ENCODE assay signal across 8 mouse cellular contexts in genomic region chr9:121276745-121277117, GRCm38 (mm10). TPM values are rescaled to one million over a fixed set of nuclear protein-coding genes. Genes with fewer than 3 reads are reported as not detected.
DNase-seq lines count a peak whose midpoint lies in the region; ATAC-seq and TF ChIP-seq lines count a peak whose summit lies in the region.

No protein-coding gene starts in this region.

- peak overlapping the region; percentile 77 for H3K4me3 ChIP-seq in kidney, embryonic 14.5 days (ENCODE audit: low read length)
- H3K4me3 ChIP-seq in bone marrow macrophage, adult 2 months (ENCODE audit: insufficient read depth, low read length): peak overlapping the region; percentile 90
- H3K4me3 ChIP-seq in hindbrain, embryonic 13.5 days: peak overlapping the region; percentile 65
- H3K4me3 ChIP-seq in midbrain, embryonic 14.5 days (replicated peaks; ENCODE audit: low read depth, low read length): peak overlapping the region; percentile 64

- DNase-seq in kidney, adult 8-10 months: no peak
- DNase-seq in midbrain, embryonic 14.5 days: no peak
- DNase-seq in left cerebral cortex, postnatal 36 days (ENCODE audit: low spot score in 2 of 2): no peak
- DNase-seq in ovary, postnatal 14 days (ENCODE audit: low spot score): no peak
- no peak for DNase-seq in gastrocnemius, adult 8-10 months (ENCODE audit: low spot score in 2 of 2)

- H3K36me3 ChIP-seq in kidney, embryonic 14.5 days (ENCODE audit: control insufficient read depth, insufficient read depth, low read length): no peaks in the 10 kb centered on the region
- no peaks in the 10 kb centered on the region for H3K36me3 ChIP-seq in hindbrain, embryonic 13.5 days
- H3K36me3 ChIP-seq in midbrain, embryonic 14.5 days (ENCODE audit: control insufficient read depth, insufficient read depth, low read length): no peaks in the 10 kb centered on the region

- 16% methylated on average over 15 of the region's 15 CpGs for WGBS in kidney, embryonic 14.5 days
- 19% methylated on average over 15 of the region's 15 CpGs for WGBS in hindbrain, embryonic 13.5 days
- WGBS in midbrain, embryonic 14.5 days: 17% methylated on average over 15 of the region's 15 CpGs

- H3K27me3 ChIP-seq in kidney, embryonic 14.5 days (ENCODE audit: control insufficient read depth, insufficient read depth, low read length): no peaks in the 10 kb centered on the region
- no peaks in the 10 kb centered on the region for H3K27me3 ChIP-seq in hindbrain, embryonic 13.5 days
- no peaks in the 10 kb centered on the region for H3K27me3 ChIP-seq in midbrain, embryonic 14.5 days (ENCODE audit: control insufficient read depth, insufficient read depth, low read length)

- 0 out of 2 replicates have a peak, but pooled peaks cover 2% of the 10 kb centered on the region for H3K9me3 ChIP-seq in kidney, embryonic 14.5 days (ENCODE audit: control insufficient read depth, low read length)
- no peaks in the 10 kb centered on the region for H3K9me3 ChIP-seq in hindbrain, embryonic 13.5 days
- no peaks in the 10 kb centered on the region for H3K9me3 ChIP-seq in midbrain, embryonic 14.5 days (ENCODE audit: control insufficient read depth, low read length)

- H3K4me2 ChIP-seq in kidney, embryonic 14.5 days (replicated peaks; ENCODE audit: low read depth, low read length): peak overlapping the region; percentile 82
- H3K4me2 ChIP-seq in hindbrain, embryonic 13.5 days: peak overlapping the region; percentile 83
- peak overlapping the region; percentile 87 for H3K4me2 ChIP-seq in midbrain, embryonic 14.5 days (ENCODE audit: low read length)

- H3K27ac ChIP-seq in kidney, embryonic 14.5 days (ENCODE audit: low read depth, low read length): no peak overlapping the region
- H3K27ac ChIP-seq in bone marrow macrophage, adult 2 months (ENCODE audit: insufficient read depth, low read depth, low read length): no peak overlapping the region
- peak overlapping the region; percentile 87; the same call in 1 of the 2 replicates for H3K27ac ChIP-seq in hindbrain, embryonic 13.5 days
- H3K27ac ChIP-seq in midbrain, embryonic 14.5 days (replicated peaks; ENCODE audit: low read depth, low read length): peak overlapping the region; percentile 85; the same call in 1 of the 2 replicates

- intact Hi-C loops in left cerebral cortex, postnatal 36 days (cut with DNase I): no loop called here

- ATAC-seq in kidney, embryonic 14.5 days (ENCODE audit: low FRiP score, low TSS enrichment): no peak
- ATAC-seq in hindbrain, embryonic 13.5 days (ENCODE audit: low FRiP score): no peak
- ATAC-seq in midbrain, embryonic 14.5 days (ENCODE audit: low FRiP score, low TSS enrichment): no peak

- H3K4me1 ChIP-seq in kidney, embryonic 14.5 days (ENCODE audit: control insufficient read depth, insufficient read depth, low read length): peaks cover 6% of the 10 kb centered on the region; the same call in 1 of the 2 replicates
- 0 out of 2 replicates have a peak, but pooled peaks cover 3% of the 10 kb centered on the region for H3K4me1 ChIP-seq in bone marrow macrophage, adult 2 months (ENCODE audit: control insufficient read depth, insufficient read depth, low read length)
- peaks cover 16% of the 10 kb centered on the region for H3K4me1 ChIP-seq in hindbrain, embryonic 13.5 days (replicated peaks)
- H3K4me1 ChIP-seq in midbrain, embryonic 14.5 days (ENCODE audit: control insufficient read depth, insufficient read depth, low read length): peaks cover 12% of the 10 kb centered on the region; the same call in 1 of the 2 replicates

- peak overlapping the region; percentile 63 for H3K9ac ChIP-seq in kidney, embryonic 14.5 days (ENCODE audit: low read depth, low read length)
- H3K9ac ChIP-seq in hindbrain, embryonic 13.5 days: peak overlapping the region; percentile 79
- peak overlapping the region; percentile 60 for H3K9ac ChIP-seq in midbrain, embryonic 14.5 days (replicated peaks; ENCODE audit: low read length)

- no peak for TF ChIP-seq CTCF in bone marrow macrophage, adult 2 months (IDR thresholded peaks at IDR 0.05; ENCODE audit: low read depth, low read length)

- no peak for TF ChIP-seq POLR2A in bone marrow macrophage, adult 2 months (IDR thresholded peaks at IDR 0.05; ENCODE audit: borderline replicate concordance, low read depth, low read length)

RNA-seq across cellular contexts. Expression of gene Ulk4, which starts 0.3 kb away (rescaled TPM):
- 124 and 166 TPM in 2 replicates for polyA plus RNA-seq in kidney, embryonic 14.5 days (2014; fragmentation: Nextera tagmentation; extraction: Ambion mirVana)
- 0.49 and 1.3 TPM in 2 replicates for polyA plus RNA-seq in bone marrow macrophage, adult 2 months (2012; ENCODE audit: insufficient read depth, insufficient read length, missing spikeins)
- polyA plus RNA-seq in hindbrain, embryonic 13.5 days (2015; fragmentation: Nextera tagmentation; extraction: Ambion mirVana): 106 and 109 TPM in 2 replicates
- 75.7 and 79.0 TPM in 2 replicates for polyA plus RNA-seq in midbrain, embryonic 14.5 days (2014; fragmentation: Nextera tagmentation; extraction: Ambion mirVana)
- 10 to 100 TPM in 1 of 2 experiments, 1 to 10 TPM in 1; 6.3 to 11.4 TPM for total RNA-seq in left cerebral cortex, postnatal 36 days (2021)
- under 1 TPM in 1 of 4 experiments, not detected in 3; 0.44 TPM for total RNA-seq in gastrocnemius, adult 8-10 months (2022)

RNA-seq across cellular contexts. Expression of gene Trak1, which starts 20.6 kb away (rescaled TPM):
- polyA plus RNA-seq in kidney, embryonic 14.5 days (2014; fragmentation: Nextera tagmentation; extraction: Ambion mirVana): 10.8 and 15.4 TPM in 2 replicates
- 51.5 and 61.1 TPM in 2 replicates for polyA plus RNA-seq in bone marrow macrophage, adult 2 months (2012; ENCODE audit: insufficient read depth, insufficient read length, missing spikeins)
- polyA plus RNA-seq in hindbrain, embryonic 13.5 days (2015; fragmentation: Nextera tagmentation; extraction: Ambion mirVana): 43.0 and 46.2 TPM in 2 replicates
- polyA plus RNA-seq in midbrain, embryonic 14.5 days (2014; fragmentation: Nextera tagmentation; extraction: Ambion mirVana): 47.0 and 53.6 TPM in 2 replicates
- 100 to 1,000 TPM; 229 to 269 TPM for total RNA-seq in left cerebral cortex, postnatal 36 days (2021)
- total RNA-seq in gastrocnemius, adult 8-10 months (2022): 100 to 1,000 TPM; 133 to 200 (median 169) TPM

Comparison
In these comparisons a context has a peak if more than half of its experiments do, and no peak if none do; other contexts are left out.
1. H3K27ac ChIP-seq: peak in hindbrain, embryonic 13.5 days (single experiment) and midbrain, embryonic 14.5 days (single experiment); none in kidney, embryonic 14.5 days (single experiment) and bone marrow macrophage, adult 2 months (single experiment).
2. RNA of gene Ulk4, which starts 0.3 kb away (polyA plus RNA-seq): 124 to 166 TPM in kidney, embryonic 14.5 days, 106 to 109 TPM in hindbrain, embryonic 13.5 days and 75.7 to 79.0 TPM in midbrain, embryonic 14.5 days; 0.49 to 1.3 TPM in bone marrow macrophage, adult 2 months; every median in the first group is over 10 times any median in the second.
3. Peak in every context shown above with its lines, with median percentiles within 50 percentile points of each other: H3K4me2 ChIP-seq, H3K4me3 ChIP-seq and H3K9ac ChIP-seq.